Mouse (Mus musculus) erythroblast, embryonic 14.5 days (primary cell): Measurements from ENCODE around the gene Klf13.

Experiments used
- GATA1 ChIP-seq: IDR thresholded peaks from 2 replicates; pipeline ENCODE4 v1.6.1; 2012; ENCODE audit warnings: low read length, inconsistent platforms, mixed read lengths
- TAL1 ChIP-seq: IDR thresholded peaks from 3 replicates; pipeline ENCODE4 v1.6.1; 2012; ENCODE audit warnings: low read length, inconsistent platforms, mixed read lengths

- no peak for TF ChIP-seq GATA1
- TF ChIP-seq TAL1: no peak
Observed at GRCm38 (mm10) chr7:63910225-63910624, 28.5 kb downstream of the Klf13 start.
